Mouse (Mus musculus) adrenal gland, postnatal 4 days (tissue): ENCODE measurements at regions not wholly inside any gene's neighbourhood (a gene's known extent, or its start where the extent isn't known, plus 50 kb on each side); places are given as distances from the start of the nearest gene placed in this dataset.

ENCODE experiments used
- DNase-seq, 2 experiments: peaks; one replicate each; pipeline ENCODE4 v3.0.0; 2021 to 2022; ENCODE audit warnings: low spot score in 2 of 2, mixed read lengths in 2 of 2

DNA sequence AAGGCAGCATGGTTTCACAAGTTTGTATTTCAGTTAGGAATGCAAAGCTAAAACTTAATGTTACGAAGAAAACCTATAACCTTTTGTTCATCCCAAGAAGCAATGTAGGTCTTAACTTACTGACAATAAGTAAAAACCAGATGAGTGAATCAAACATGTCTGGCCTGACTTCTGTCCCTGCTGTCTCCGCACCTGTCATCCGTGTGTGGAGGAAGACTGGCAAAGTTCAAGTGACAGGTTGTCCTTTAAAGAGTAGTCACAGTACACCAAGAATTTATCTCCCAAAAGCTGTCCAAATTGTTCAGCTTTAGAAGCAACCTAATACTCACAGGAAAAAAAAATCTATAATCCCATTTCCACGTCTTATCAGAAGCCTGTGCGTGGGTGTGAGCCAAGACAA lies 146.3 kb upstream of the Gm10181 start:
- DNase-seq: no peak

DNA sequence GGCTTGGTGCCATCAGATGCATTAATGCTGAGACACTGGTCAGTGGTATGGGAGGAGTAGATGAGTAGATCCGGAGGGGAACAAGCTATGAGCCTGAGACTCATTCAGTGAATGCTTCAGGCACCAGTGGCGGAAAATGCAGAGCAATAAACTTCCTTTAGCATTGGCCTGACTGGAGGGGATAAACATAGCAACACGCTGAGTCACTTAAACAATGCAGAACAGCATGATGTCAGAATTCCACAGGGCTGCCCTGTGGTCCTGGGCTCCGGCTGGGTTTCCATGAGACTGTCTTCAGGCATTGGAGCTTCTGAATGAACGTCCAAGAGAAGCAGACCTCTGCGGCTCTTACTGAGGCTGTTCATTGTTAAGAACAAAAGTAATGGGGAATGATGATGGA lies 145.4 kb upstream of the Gm10181 start:
- no peak for DNase-seq

DNA sequence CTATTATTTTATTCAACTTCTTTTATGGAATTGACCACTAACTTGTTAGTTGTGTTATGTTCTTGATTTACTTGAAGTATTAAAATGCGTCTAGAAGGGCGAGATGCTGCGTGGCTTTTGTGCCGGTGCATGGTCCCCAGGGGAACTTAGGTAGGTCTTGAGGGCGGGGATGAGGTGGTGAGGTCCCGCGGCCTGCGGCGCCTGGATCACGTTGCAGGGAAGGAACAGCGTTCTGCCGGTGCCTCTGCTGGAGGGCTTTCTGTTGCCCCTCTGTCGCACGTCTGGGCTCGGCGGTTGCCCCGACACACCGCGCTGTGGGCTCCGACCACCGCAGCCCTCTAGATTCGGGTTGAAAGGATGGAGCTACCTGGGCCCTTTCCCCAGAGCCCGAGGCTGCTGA lies 136.7 kb upstream of the Gm10181 start:
- DNase-seq: no peak

DNA sequence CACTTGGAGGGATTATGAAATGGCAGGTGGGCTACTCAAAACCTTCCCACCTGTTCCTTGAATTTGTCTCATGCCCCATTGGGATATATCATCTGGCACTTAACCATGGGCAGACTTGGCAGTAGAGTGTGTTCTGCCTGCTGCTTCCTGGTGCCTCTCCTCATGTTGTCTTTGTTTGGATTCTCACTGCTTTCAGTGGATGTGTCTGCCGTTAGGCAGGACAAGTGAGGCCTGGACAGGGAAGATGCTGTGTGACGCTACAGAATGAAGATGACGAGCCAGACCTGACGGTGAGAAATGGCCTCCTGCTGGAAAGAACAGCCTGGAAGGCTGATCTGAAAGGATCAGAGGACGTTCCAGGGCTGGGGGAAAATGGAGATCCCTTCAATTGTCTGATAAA lies 133.6 kb upstream of the Gm10181 start:
- DNase-seq: no peak

DNA sequence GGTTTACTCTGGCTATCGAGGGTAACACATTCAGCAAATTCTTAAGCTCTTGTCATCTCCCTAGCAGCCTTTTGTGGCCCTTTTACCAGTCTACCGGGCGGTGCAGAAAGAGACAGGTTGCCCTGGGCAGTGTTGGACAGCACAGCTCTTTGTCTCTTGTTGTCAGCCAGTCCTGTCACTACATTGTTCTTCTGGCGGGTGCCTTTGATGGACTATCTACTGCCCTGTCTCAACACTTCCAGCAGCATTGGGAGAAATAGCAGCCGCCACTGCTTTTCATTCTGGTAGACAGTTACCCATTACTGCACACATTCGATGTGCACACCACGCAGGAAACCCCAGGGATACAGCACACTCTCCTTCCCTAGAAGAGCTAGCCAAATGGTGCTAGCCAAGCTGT lies 132.7 kb upstream of the Gm10181 start:
- no peak for DNase-seq

DNA sequence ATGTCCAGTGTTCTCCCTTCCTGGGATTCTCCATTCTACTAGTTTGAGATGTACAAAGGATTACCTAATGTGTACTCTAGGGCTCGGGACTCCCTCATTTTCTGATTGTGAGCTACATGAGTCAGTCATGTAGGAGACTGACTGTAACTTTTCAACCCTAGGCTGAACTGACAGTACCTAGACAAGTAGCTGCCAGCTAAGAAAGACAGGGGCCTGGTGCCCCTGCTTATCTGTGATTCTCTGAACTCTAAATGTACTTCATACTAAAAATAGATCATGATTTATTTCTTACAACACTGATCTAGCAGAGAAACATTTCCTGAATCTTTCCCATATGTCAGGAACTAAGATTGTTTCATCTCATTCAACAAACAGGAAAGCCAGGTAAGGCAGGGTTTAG lies 125.9 kb upstream of the Gm10181 start:
- no peak for DNase-seq

DNA sequence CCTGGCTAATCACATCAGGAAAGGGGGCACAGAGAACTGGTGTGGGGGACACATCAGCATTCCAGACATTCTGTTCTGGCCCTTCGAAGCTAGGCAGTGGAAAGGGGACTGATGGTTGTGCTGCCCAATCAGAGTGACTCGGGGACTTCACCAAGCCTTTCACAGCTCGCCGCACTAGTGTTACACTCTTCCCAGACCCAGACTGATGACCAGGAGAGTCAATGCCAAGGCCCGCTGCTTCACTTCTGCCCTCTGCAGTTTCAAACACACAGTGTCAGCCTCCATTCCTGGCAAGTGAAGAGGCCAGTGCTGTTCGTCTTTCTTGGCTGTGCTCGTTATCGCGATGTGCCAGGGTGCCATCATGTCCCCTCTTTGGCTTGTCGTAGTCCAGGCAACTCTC lies 121.7 kb upstream of the Gm10181 start:
- no peak for DNase-seq

DNA sequence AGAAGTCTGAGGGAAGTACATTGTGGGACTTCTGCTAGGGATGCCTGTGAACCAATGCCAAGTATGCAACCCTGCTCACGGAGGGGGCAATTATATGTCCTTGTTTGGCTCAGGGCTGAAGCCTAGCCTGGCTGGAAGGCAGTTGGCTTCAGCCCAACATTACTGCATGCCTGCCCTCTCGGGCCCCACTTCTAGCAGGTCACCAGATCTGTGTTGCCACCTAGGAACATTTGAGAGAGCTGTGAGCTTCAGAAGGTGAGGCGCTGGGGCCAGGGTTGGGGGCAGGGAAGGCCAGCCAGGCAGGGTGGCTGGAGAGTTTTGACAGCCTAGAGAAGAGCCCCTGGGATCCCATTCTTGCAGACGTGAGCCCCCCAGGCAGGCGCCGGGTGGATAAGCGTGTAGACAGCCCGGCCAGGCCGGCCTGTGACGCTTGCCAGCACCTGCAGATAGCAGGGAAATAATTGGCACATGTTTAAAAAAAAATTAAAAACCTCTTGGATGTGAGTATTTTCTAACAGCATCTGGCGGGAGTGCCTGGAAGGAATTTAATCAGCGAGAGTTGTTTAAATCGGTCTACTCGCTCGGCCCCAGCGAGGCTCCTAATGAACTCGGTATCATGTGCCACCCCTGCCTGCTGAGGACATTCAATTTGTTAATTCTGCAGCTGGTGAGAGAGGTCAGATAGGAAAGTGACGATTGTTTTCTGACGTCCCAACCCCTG lies 115.0 kb upstream of the Gm10181 start:
- peak in 1 of 2 experiments; percentile 4 for DNase-seq

DNA sequence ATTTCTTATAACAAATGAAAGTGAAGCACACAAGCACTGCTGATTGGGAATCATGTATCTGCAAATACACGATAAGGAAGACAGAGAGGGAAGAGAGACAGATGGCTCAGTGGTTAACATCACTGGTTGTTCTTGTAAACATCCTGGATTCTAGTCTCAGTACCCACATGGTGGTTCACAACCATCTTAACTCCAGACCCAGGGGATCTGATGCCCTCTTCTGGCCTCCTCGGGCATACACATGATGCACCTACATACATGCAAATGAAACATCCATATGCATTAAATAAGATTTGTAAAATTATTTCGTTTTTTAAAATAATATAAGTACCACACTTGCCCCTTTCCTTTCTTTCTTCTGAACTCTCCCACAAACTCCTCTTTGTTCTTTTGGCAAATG lies 106.4 kb upstream of the Gm10181 start:
- no peak for DNase-seq

DNA sequence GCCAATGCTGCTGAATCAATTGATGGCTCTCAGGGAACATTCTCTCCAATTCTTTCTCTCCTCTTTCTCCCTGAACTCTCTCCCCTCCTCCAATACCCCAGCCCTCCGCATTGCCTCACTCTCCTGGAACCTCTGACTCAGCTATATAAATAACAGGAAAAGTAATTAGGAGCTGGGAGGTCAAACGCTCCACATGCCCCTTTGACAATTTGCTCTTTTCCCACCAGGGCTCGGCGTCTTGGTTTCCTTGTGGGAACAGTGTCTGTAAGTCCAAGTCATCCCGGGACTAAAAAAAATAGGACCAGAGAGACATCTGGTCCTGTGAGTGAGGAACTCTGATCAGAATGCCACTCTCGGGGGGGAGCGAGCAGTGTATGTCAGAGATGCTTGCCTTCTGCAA lies 94.7 kb upstream of the Gm10181 start:
- DNase-seq: no peak

DNA sequence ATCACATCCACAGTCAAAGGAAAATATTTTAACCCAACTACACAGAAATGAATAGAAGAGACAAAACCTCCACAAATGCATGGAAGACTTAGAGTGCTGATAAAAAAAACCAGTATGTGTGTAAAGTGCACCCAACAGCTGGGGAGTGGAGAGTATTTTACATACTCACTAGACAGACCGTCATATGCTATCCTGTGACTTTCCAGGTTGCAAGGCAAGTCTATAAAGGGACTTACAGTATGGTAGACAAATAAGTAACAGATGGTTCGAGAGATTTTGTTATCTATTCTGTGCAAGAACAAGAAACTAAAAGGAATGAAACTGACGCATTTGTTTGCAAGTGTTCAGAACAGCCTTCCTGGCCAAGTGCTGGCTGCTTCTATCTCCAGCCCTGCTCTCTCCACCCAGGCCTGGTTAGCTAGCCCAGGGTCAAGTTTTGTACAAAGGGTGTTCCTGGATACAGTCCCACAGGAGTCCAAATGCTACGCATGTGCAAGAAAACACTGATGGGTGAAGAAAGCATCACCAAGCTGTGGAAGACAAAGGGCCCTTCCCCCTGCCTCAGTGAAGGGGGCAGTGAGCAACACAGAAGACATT lies 68.0 kb upstream of the Gm10181 start:
- DNase-seq: no peak

DNA sequence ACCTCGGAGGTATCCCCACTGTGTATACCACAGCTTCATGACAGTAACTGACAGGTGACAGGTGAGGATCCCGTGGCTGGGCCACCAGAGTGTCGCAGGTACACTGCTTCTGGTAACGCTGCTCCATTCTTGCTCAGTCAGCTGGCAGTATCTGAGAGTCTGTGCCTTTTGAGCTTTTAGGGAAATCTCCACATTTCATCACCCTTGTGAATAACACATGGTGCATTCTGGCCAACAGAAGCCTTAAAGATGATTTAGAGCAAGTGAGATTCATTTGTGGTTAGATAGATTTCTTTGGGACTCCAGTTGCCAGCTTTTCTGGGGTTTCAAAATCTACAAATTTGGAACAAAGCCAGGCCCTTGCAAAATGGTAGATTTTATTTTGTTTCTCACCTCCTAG lies 66.8 kb upstream of the Gm10181 start:
- DNase-seq: no peak

DNA sequence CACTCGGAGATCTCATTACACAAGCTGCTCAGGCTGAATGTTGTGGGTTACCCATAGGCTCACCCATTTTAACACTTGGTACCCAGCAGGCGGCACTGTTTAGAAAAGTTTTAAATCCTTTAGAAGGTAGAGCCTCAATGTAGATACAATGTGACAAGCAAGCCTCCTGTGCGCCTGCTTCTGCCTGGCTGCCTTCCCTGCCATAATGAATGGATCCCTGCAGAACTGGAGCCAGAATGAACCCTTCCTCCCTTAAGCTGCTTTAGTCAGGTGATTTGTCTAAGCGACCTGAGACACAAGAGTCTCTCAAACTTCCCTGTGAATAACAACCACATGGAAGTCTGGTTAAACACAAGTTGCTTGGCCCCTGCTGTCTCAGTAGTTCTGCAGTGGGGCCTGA lies 64.7 kb upstream of the Gm10181 start:
- DNase-seq: no peak

DNA sequence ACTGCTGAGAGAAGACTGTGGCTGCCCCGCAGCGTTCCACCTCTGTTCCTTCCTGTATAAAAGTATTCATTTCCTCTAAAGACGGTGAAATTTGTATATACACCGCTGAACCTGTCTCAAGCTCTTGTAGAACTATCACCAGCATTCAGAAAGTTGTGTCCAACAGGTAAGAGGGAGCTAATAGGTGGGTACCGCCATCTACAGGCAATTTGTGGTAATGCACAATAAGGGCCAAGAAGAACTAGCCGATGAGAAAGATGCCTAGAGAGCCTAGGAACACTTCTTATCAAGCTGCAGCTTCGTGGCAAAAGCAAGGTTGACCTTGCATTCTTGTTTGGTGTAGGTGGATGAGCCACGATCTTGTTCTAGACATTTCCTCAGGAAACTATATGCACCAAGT lies 61.6 kb upstream of the Gm10181 start:
- no peak for DNase-seq

DNA sequence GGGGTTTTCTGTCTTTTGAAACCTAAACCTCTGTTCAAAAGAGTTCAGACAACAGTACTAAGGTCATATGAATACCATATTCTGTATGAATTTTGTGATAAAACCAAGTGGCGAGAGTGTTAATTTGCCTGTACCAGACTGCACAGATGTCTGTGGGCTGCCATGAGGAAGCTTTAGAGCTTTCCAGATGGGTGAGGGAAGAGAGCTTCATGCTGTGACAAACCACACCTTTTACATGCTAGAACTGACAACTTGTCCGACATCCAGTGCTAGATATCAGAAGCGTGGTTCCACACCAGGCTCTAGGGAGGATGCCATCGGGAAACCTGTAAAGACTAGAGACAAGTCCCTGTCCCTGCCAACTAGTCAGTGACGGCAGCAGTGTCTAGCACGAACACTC lies 60.9 kb upstream of the Gm10181 start:
- no peak for DNase-seq

DNA sequence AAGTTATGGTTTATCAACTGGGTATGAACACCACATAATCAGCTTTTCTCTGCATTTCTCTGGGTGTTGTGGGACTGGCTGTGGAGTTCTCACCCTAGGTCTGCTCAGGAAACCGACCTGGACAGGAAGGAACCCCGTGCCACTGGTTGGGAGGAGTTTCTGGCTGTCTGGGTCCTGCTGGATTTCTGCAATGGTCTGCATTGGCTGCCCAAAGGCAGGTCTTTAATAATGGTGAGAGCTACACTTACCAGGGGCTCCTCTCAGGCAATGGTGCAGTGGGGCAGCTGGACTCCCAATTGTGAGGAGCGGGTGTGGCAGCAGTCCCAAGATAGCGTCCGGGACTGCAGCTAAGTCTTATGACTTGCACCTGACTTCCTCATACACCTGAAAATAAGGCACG lies 57.8 kb upstream of the Gm10181 start:
- no peak for DNase-seq
